ENCODE assay signal across 27 mouse cellular contexts in the genomic region with DNA sequence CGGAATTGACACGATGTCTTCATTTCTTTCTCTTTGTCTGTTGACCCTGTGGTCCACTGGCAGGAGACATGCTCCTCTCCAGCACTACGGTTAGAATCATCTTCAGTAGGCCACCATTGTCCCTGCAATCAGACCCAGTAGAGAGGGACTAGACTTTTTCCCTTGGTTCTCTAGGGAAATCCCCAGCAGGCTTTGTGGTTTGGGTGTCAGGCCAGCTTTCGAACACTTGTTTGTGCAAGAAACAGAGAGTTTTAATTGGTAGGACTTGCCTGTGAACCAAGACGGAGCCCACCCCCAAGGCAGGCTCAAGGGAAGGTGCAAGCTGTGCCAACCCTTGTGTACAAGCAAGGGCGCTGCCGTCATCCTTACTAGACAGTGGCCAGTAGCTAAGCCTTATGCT.
A peak's percentile ranks its signal among the peaks of the same experiment; 100 is the strongest.
DNase-seq lines count a peak whose midpoint lies in the region; ATAC-seq lines count a peak whose summit lies in the region.
"Had no signal": no experiment of that assay in that cellular context is flagged by ENCODE, and none has a peak within 500 bp of the region (broad histone marks: within the 10 kb centered on the region; RNA-seq: fewer than 3 reads in every experiment).

No protein-coding gene starts in this region.

- intact Hi-C loops in heart, postnatal 14 days (cut with DNase I): no loop called here

- H3K4me3 ChIP-seq in liver, embryonic 12.5 days: no peak overlapping the region
- H3K4me3 ChIP-seq: embryonic facial prominence, embryonic 10.5 days; embryonic facial prominence, embryonic 13.5 days; erythroblast, embryonic 14.5 days; forebrain, embryonic 12.5 days; forebrain, embryonic 15.5 days; heart, embryonic 10.5 days; heart, embryonic 13.5 days; hindbrain, embryonic 12.5 days had no signal

- H3K9ac ChIP-seq in liver, embryonic 12.5 days: no peak overlapping the region
- H3K9ac ChIP-seq: embryonic facial prominence, embryonic 13.5 days; forebrain, embryonic 12.5 days; forebrain, embryonic 15.5 days; heart, embryonic 13.5 days; hindbrain, embryonic 12.5 days had no signal

- no peak overlapping the region for H3K27ac ChIP-seq in liver, embryonic 12.5 days
- H3K27ac ChIP-seq: embryonic facial prominence, embryonic 10.5 days; embryonic facial prominence, embryonic 13.5 days; forebrain, embryonic 12.5 days; forebrain, embryonic 15.5 days; heart, embryonic 10.5 days; heart, embryonic 13.5 days; hindbrain, embryonic 12.5 days had no signal

- 81% methylated on average over 7 of the region's 7 CpGs for WGBS in liver, embryonic 12.5 days (ENCODE audit: insufficient replicate concordance)

- no peaks in the 10 kb centered on the region for H3K9me3 ChIP-seq in liver, embryonic 12.5 days (replicated peaks)
- H3K9me3 ChIP-seq: embryonic facial prominence, embryonic 10.5 days; embryonic facial prominence, embryonic 13.5 days; forebrain, embryonic 12.5 days; forebrain, embryonic 15.5 days; heart, embryonic 10.5 days; heart, embryonic 13.5 days; hindbrain, embryonic 12.5 days had no signal

- no peaks in the 10 kb centered on the region for H3K36me3 ChIP-seq in liver, embryonic 12.5 days
- H3K36me3 ChIP-seq: embryonic facial prominence, embryonic 10.5 days; embryonic facial prominence, embryonic 13.5 days; forebrain, embryonic 12.5 days; forebrain, embryonic 15.5 days; heart, embryonic 10.5 days; heart, embryonic 13.5 days; hindbrain, embryonic 12.5 days had no signal

- DNase-seq in spleen, postnatal 36 days (ENCODE audit: low spot score in 2 of 2): peak; percentile 14 to 17
- DNase-seq in spleen, postnatal 10 days (ENCODE audit: low spot score in 2 of 2): no peak
- DNase-seq in natural killer cell, adult 2 months (ENCODE audit: low spot score in 2 of 2): peak; percentile 8 to 21
- DNase-seq in heart, postnatal 14 days: no peak
- no peak for DNase-seq in embryo, embryonic 10 days (ENCODE audit: low spot score)
- DNase-seq: adrenal gland, adult 8-10 months; adrenal gland, postnatal 25 days; cerebellum, adult 11-12 months; cerebellum, adult 8-10 months; cerebellum, postnatal 14 days; embryo, embryonic 11 days; heart, adult 18-20 months had no signal

- peak; percentile 22 for ATAC-seq in granulocyte monocyte progenitor cell, adult 5-6 weeks (replicated peaks; ENCODE audit: poor library complexity, severe bottlenecking)
- ATAC-seq in liver, embryonic 12.5 days: no peak
- ATAC-seq: activated CD4-positive, CD25-positive, alpha-beta regulatory T cell, adult 4 months; CD4-positive, CD25-positive, alpha-beta regulatory T cell, adult 4 months; forebrain, embryonic 15.5 days; hindbrain, embryonic 16.5 days; inflammation-experienced regulatory T-cells, adult 6 months; intestine, embryonic 16.5 days had no signal

- H3K4me1 ChIP-seq in liver, embryonic 12.5 days: peaks cover 4% of the 10 kb centered on the region; the same call in 1 of the 2 replicates

- H3K27me3 ChIP-seq in liver, embryonic 12.5 days (replicated peaks): no peaks in the 10 kb centered on the region
- H3K27me3 ChIP-seq: embryonic facial prominence, embryonic 13.5 days; forebrain, embryonic 15.5 days; heart, embryonic 13.5 days had no signal

- H3K4me2 ChIP-seq in liver, embryonic 12.5 days: no peak overlapping the region
- H3K4me2 ChIP-seq: embryonic facial prominence, embryonic 13.5 days; forebrain, embryonic 12.5 days; forebrain, embryonic 15.5 days; heart, embryonic 13.5 days; hindbrain, embryonic 12.5 days had no signal

Comparison
In these comparisons a context has a peak if more than half of its experiments do, and no peak if none do; other contexts are left out.
1. DNase-seq: peak in spleen, postnatal 36 days (2 of 2) and natural killer cell, adult 2 months (2 of 2); none in spleen, postnatal 10 days (0 of 2), heart, postnatal 14 days (0 of 2) and embryo, embryonic 10 days (single experiment).